Mouse (Mus musculus) olfactory bulb, adult 2 months (tissue): ENCODE data around the gene Ppat.

ENCODE experiments used
- CTCF ChIP-seq: fragments of 200-500 bp; IDR thresholded peaks from 2 replicates; pipeline ENCODE4 v1.5.1; 2012; ENCODE audit warnings: low read depth, mild to moderate bottlenecking, low read length, moderate library complexity; ENCODE audit not compliant: insufficient read depth
- POLR2A ChIP-seq: fragments of 200-500 bp; IDR thresholded peaks from 2 replicates; pipeline ENCODE4 v1.6.1; 2012; ENCODE audit warnings: mild to moderate bottlenecking, low read depth, low read length, moderate library complexity; ENCODE audit not compliant: insufficient read depth

- TF ChIP-seq CTCF (no peak), POLR2A (no peak)
Measured at GRCm38 (mm10) chr5:76947142-76947541, 4.2 kb downstream of the Ppat start.
